Mouse (Mus musculus): ENCODE results near the gene Zfp994. TPM values are rescaled to one million over a fixed set of nuclear protein-coding genes. Genes with fewer than 3 reads are reported as not detected.
"Not testable (repeated sequence)": the region's sequence is repeated elsewhere in the genome, so short reads cannot be mapped to it uniquely, and the experiment has no call there.

Gene Zfp994
- 1.0 and 1.7 TPM in 2 replicates for polyA plus RNA-seq (2016; fragmentation: Nextera tagmentation; extraction: Ambion mirVana)

GRCm38 (mm10) chr17:22225422-22226012 lies at the start of gene Zfp994:
TSS of gene Zfp994 (minus strand) at chr17:22225616.
- H3K36me3 ChIP-seq; H3K27me3 ChIP-seq (ENCODE audit: low read depth, poor library complexity, severe bottlenecking); H3K4me1 ChIP-seq; H3K9me3 ChIP-seq (replicated peaks): not testable (repeated sequence)
- H3K27ac ChIP-seq, result peak within 1 kb of the TSS; percentile 70; the same call in 1 of the 2 replicates
- DNase-seq (ENCODE audit: low spot score), result peak; percentile 78
- peak within 1 kb of the TSS; percentile 62 for H3K4me3 ChIP-seq
- WGBS, result under 1% methylated on average over 23 of the region's 23 CpGs

DNA sequence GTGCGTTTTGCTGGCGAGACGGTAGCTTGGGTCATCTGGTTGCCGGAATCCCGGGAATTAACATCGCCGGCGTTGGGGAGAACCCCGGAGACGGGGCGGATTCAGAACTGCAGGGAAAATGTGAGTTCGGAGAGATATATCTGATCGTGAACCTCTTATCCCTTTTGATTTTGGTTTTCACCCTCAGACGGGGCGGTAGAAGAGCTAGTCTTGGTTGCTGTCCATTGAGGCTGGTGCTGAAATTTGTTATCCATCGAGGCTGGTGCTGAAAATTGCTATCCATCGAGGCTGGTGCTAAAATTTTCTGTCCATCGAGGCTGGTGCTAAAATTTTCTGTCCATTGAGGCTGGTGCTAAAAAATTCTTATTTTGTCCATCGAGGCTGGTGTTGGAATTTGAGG lies 5.3 kb upstream of the Zfp994 start:
- DNase-seq (ENCODE audit: low spot score); H3K9me3 ChIP-seq (replicated peaks); H3K4me3 ChIP-seq; H3K36me3 ChIP-seq; H3K4me1 ChIP-seq; H3K27me3 ChIP-seq (ENCODE audit: low read depth, poor library complexity, severe bottlenecking); H3K27ac ChIP-seq: not testable (repeated sequence)
- 64% methylated on average over 19 of the region's 19 CpGs for WGBS

DNA sequence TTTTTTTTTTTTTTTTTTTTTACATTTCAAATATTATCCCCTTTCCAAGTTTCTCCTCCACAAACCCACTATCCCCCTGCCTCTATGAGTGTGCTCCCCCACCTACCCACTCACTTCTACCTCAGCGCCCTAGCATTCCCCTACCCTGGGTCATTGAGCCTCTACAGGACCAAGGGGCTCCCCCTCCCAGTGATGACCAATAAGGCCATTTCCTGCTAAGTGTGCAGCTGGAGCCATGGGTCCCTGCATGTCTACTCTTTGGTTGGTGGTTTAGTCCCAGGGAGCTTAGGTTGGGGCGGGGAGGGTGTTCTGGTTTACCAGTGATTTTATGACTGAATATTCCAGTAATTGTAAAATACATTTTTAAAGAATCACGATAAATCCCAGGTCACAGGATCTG lies 401 bp downstream of the Zfp994 start:
- not testable (repeated sequence) for DNase-seq (ENCODE audit: low spot score); H3K4me1 ChIP-seq; H3K27me3 ChIP-seq (ENCODE audit: low read depth, poor library complexity, severe bottlenecking); H3K36me3 ChIP-seq; H3K27ac ChIP-seq; H3K9me3 ChIP-seq (replicated peaks)
- 0% methylated on average over 3 of the region's 3 CpGs for WGBS
- peak overlapping the region; percentile 62 for H3K4me3 ChIP-seq

GRCm38 (mm10) chr17:22165722-22166294 lies 59.6 kb downstream of the Zfp994 start, which contains the start of gene Zfp947:
TSS of gene Zfp947 (minus strand) at chr17:22166190.
- H3K36me3 ChIP-seq; H3K4me1 ChIP-seq; H3K27me3 ChIP-seq (ENCODE audit: low read depth, poor library complexity, severe bottlenecking); H3K9me3 ChIP-seq (replicated peaks): not testable (repeated sequence)
- Histone ChIP-seq H3K27ac (peak within 1 kb of the TSS; percentile 81), H3K4me3 (peak within 1 kb of the TSS; percentile 56)
- peak; percentile 60 for DNase-seq (ENCODE audit: low spot score)
- under 1% methylated on average over 16 of the region's 16 CpGs for WGBS

- H3K36me3 ChIP-seq; H3K4me1 ChIP-seq; H3K9me3 ChIP-seq (replicated peaks); H3K27me3 ChIP-seq (ENCODE audit: low read depth, poor library complexity, severe bottlenecking); DNase-seq (ENCODE audit: low spot score): not testable (repeated sequence)
- peak overlapping the region; percentile 56 for H3K4me3 ChIP-seq
- H3K27ac ChIP-seq, result peak overlapping the region; percentile 81; the same call in 1 of the 2 replicates
- WGBS, result 6% methylated on average over 3 of the region's 3 CpGs
Observed at GRCm38 (mm10) chr17:22165304-22165703, 60.1 kb downstream of the Zfp994 start.

- H3K9me3 ChIP-seq (replicated peaks); DNase-seq (ENCODE audit: low spot score); H3K27ac ChIP-seq; H3K4me3 ChIP-seq; H3K27me3 ChIP-seq (ENCODE audit: low read depth, poor library complexity, severe bottlenecking); H3K4me1 ChIP-seq; H3K36me3 ChIP-seq: not testable (repeated sequence)
- WGBS, result 68% methylated on average over 4 of the region's 4 CpGs
Observed at GRCm38 (mm10) chr17:22153951-22154350, 71.5 kb downstream of the Zfp994 start.

Other genes starting within 250 kb of the Zfp994 start
- 1.2 and 1.6 TPM in 2 replicates for gene Zfp947, start 59.4 kb downstream of the Zfp994 start, polyA plus RNA-seq (2016; fragmentation: Nextera tagmentation; extraction: Ambion mirVana)
- gene CT030661.1, start 89.2 kb upstream of the Zfp994 start, polyA plus RNA-seq (2016; fragmentation: Nextera tagmentation; extraction: Ambion mirVana), result 5.6 and 8.1 TPM in 2 replicates
- gene Zfp944, start 135.8 kb upstream of the Zfp994 start, polyA plus RNA-seq (2016; fragmentation: Nextera tagmentation; extraction: Ambion mirVana), result 13.0 and 14.2 TPM in 2 replicates
- gene Zfp758, start 135.8 kb upstream of the Zfp994 start, polyA plus RNA-seq (2016; fragmentation: Nextera tagmentation; extraction: Ambion mirVana), result 5.4 and 6.8 TPM in 2 replicates
- gene Zfp946, start 198.6 kb upstream of the Zfp994 start, polyA plus RNA-seq (2016; fragmentation: Nextera tagmentation; extraction: Ambion mirVana), result 19.0 and 23.7 TPM in 2 replicates

Data from limb, embryonic 10.5 days (tissue).